Mouse (Mus musculus) liver, embryonic 15.5 days (tissue): Measurements from ENCODE around the gene Dgkh. TPM values are rescaled to one million over a fixed set of nuclear protein-coding genes. Genes with fewer than 3 reads are reported as not detected.
A peak's percentile ranks its signal among the peaks of the same experiment; 100 is the strongest.

Experiments
- ATAC-seq: fragments of 200-750 bp; cut with Nextera tagmentation; 2 replicates; pipeline ENCODE4 v1.8.0; 2017; ENCODE audit warnings: moderate number of reproducible peaks, mild to moderate bottlenecking, moderate library complexity; ENCODE audit not compliant: insufficient read depth
- H3K27ac ChIP-seq: fragments of 300-500 bp; sonication (generic); replicated peaks from 2 replicates; pipeline ENCODE4 v1.5.1; 2015; ENCODE audit warnings: mild to moderate bottlenecking, inconsistent platforms
- H3K27me3 ChIP-seq: fragments of 300-500 bp; sonication (generic); 2 replicates; pipeline ENCODE4 v1.6.1; 2015; ENCODE audit warnings: mild to moderate bottlenecking, inconsistent platforms
- H3K36me3 ChIP-seq: fragments of 300-500 bp; sonication (generic); replicated peaks from 2 replicates; pipeline ENCODE4 v1.6.1; 2015; ENCODE audit warnings: moderate library complexity, mild to moderate bottlenecking, inconsistent platforms
- H3K4me1 ChIP-seq: fragments of 300-500 bp; sonication (generic); replicated peaks from 2 replicates; pipeline ENCODE4 v1.6.1; 2015; ENCODE audit warnings: inconsistent platforms
- H3K4me2 ChIP-seq: fragments of 300-500 bp; sonication (generic); 2 replicates; pipeline ENCODE4 v1.6.1; 2015; ENCODE audit warnings: moderate library complexity, mild to moderate bottlenecking, inconsistent platforms
- H3K4me3 ChIP-seq: fragments of 300-500 bp; sonication (generic); replicated peaks from 2 replicates; pipeline ENCODE4 v1.5.1; 2015; ENCODE audit warnings: mild to moderate bottlenecking, inconsistent platforms
- H3K9ac ChIP-seq: fragments of 300-500 bp; sonication (generic); 2 replicates; pipeline ENCODE4 v1.6.1; 2015; ENCODE audit warnings: moderate library complexity, mild to moderate bottlenecking, inconsistent platforms
- H3K9me3 ChIP-seq: fragments of 300-500 bp; sonication (generic); replicated peaks from 2 replicates; pipeline ENCODE4 v1.6.1; 2016; ENCODE audit warnings: inconsistent platforms
- WGBS: fragments of 180-500 bp; shearing (Covaris S2); methylation state at CpG from one replicate; pipeline ENCODE4 v1.1.7; 2015; ENCODE audit warnings: mixed read lengths; ENCODE audit not compliant: insufficient replicate concordance; 5-methylcytosine and 5-hydroxymethylcytosine counted together
- polyA plus RNA-seq: library from polyadenylated mRNA; unstranded; fragments of >200 nt; fragmentation: Nextera tagmentation; extraction: Ambion mirVana; gene quantifications from 2 replicates; pipeline ENCODE4 v1.2.1, GENCODE M21; 2015

Dgkh gene
- polyA plus RNA-seq, 1 experiment from 2014 or later: 0.25 TPM

DNA sequence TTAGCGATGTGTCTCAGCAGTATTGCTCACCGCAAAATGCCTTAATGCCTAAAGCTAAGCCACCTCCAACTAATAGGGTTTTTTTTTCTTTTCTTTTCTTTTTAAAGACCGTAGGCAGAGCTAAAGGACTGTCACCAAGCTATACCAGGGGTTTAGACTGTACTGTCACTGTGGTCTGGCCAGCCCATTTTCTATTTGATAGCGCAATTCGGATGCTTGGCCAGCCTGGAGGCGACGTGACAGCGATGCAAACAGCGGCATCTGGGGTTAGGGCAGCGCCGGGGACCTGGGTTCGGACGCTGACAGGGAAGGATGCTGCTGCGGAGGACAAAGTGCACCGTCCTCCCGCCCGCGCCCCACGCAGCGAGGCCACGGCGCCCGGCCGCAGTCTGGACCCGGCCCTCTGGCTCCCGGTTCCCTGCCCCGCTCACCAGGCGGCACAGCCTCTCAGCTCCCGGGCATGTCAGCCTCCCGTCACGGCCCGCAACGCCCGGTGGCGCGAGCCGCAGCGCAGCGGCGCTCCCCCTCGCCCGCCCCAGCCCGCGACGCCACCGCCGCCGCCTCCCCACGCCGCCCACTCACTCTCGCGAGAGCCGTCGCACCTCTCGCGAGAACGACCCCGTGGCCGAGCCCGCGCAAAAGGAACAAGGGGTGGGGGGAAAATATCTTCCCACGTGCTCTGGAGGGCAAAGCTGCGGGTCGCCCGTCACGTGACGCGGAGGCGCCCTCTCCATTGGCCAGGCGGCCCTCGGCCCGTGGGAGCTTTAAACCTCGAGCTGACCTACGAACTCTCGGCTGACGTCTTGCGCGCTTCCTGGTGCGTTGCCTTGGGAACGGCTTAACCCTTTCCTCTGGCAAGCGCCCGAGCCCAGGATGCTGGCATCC lies 196.1 kb downstream of the Dgkh start, which contains the start of gene Akap11:
Gene Akap11, minus strand, starts transcription at position 528 of the 885 bp plus-strand sequence.
- H3K36me3 ChIP-seq: no peaks in the 10 kb centered on the region
- ATAC-seq: peak; percentile 86
- peak within 1 kb of the TSS; percentile 83 for H3K4me2 ChIP-seq
- H3K27me3 ChIP-seq: no peaks in the 10 kb centered on the region
- peak within 1 kb of the TSS; percentile 89 for H3K27ac ChIP-seq
- H3K4me3 ChIP-seq: peak within 1 kb of the TSS; percentile 88
- H3K4me1 ChIP-seq: peaks cover 43% of the 10 kb centered on the region
- H3K9me3 ChIP-seq: no peaks in the 10 kb centered on the region
- peak within 1 kb of the TSS; percentile 84 for H3K9ac ChIP-seq
- under 1% methylated on average over 82 of the region's 82 CpGs for WGBS

DNA sequence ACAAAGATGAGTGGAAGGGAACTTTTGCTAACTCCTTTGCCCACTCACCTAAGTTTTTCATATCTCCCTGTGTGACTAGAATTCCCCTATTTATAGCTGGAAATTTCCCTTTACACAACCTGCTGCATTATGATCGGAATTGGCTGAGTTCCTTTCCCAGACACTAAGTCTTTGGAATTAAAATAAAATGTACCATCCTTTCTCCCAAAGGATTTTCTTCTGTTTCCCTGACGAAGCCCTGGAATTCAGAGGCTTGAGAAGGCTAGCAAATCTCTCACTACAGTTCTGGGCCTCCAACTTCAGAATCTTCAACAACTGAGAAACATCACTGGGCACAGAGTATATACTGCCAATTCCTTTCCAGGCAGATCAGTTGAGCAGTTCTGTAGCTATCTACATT lies 197.2 kb downstream of the Dgkh start:
- H3K4me1 ChIP-seq: peaks cover 44% of the 10 kb centered on the region
- H3K27ac ChIP-seq: no peak overlapping the region
- peak overlapping the region; percentile 88 for H3K4me3 ChIP-seq
- no peaks in the 10 kb centered on the region for H3K27me3 ChIP-seq
- peak overlapping the region; percentile 83 for H3K4me2 ChIP-seq
- H3K36me3 ChIP-seq: no peaks in the 10 kb centered on the region
- no peak for ATAC-seq
- 49% methylated on average over 2 of the region's 2 CpGs for WGBS
- no peaks in the 10 kb centered on the region for H3K9me3 ChIP-seq
- peak overlapping the region; percentile 84 for H3K9ac ChIP-seq

DNA sequence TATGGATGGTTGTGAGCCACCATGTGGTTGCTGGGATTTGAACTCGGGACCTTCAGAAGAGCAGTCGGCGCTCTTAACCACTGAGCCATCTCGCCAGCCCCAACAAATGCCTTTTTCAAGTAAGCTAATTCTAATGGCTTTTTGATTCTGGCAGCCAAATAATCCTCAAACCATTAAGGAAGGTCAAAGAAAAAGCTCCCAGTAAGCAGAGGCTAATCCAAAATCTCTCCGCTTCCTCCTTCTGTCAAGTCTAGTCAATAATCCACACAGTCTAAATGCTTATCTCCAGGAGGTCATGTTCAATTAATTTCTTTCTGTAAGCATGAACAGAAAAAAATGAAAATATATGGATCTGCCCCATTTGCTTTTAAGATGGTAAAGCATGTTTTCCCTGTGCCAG lies 197.9 kb downstream of the Dgkh start:
- H3K4me3 ChIP-seq: no peak overlapping the region
- no peaks in the 10 kb centered on the region for H3K36me3 ChIP-seq
- no peak overlapping the region for H3K4me2 ChIP-seq
- H3K27me3 ChIP-seq: no peaks in the 10 kb centered on the region
- no peaks in the 10 kb centered on the region for H3K9me3 ChIP-seq
- ATAC-seq: no peak
- no peak overlapping the region for H3K9ac ChIP-seq
- no peak overlapping the region for H3K27ac ChIP-seq
- H3K4me1 ChIP-seq: peaks cover 52% of the 10 kb centered on the region
- 87% methylated on average over 5 of the region's 5 CpGs for WGBS

DNA sequence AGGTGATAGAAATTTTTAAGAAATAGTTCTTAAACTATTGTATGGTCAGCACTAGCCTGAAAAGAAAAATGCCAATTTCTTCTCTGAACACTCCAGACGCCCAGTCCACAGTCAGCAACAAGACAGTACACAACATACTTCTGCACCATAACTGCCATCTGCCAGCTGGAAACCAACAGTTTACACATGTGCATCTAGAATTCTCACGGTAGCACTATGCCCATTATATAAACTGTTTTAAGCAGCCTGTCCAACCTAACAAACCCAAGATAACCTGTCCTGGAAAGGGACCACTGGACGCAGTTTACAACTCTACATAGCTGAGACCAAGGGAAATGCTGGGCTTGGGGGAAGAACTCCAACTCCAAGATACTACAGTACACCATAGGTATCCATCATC lies 198.9 kb downstream of the Dgkh start:
- Histone ChIP-seq H3K9me3 (no peaks in the 10 kb centered on the region), H3K27ac (no peak overlapping the region), H3K4me3 (no peak overlapping the region), H3K9ac (no peak overlapping the region), H3K27me3 (no peaks in the 10 kb centered on the region), H3K4me1 (peaks cover 58% of the 10 kb centered on the region), H3K4me2 (no peak overlapping the region), H3K36me3 (no peaks in the 10 kb centered on the region)
- WGBS: 70% methylated on average over 3 of the region's 3 CpGs
- no peak for ATAC-seq

- H3K27ac ChIP-seq: peak overlapping the region; percentile 41; the same call in 1 of the 2 replicates
- ATAC-seq: no peak
- H3K9ac ChIP-seq: no peak overlapping the region
- WGBS: 66% methylated on average over 6 of the region's 6 CpGs
- H3K4me2 ChIP-seq: no peak overlapping the region
- H3K27me3 ChIP-seq: no peaks in the 10 kb centered on the region
- H3K9me3 ChIP-seq: no peaks in the 10 kb centered on the region
- no peaks in the 10 kb centered on the region for H3K36me3 ChIP-seq
- H3K4me1 ChIP-seq: peaks cover 58% of the 10 kb centered on the region
- H3K4me3 ChIP-seq: no peak overlapping the region
Measured at GRCm38 (mm10) chr14:78532345-78532744, 200.2 kb downstream of the Dgkh start.

DNA sequence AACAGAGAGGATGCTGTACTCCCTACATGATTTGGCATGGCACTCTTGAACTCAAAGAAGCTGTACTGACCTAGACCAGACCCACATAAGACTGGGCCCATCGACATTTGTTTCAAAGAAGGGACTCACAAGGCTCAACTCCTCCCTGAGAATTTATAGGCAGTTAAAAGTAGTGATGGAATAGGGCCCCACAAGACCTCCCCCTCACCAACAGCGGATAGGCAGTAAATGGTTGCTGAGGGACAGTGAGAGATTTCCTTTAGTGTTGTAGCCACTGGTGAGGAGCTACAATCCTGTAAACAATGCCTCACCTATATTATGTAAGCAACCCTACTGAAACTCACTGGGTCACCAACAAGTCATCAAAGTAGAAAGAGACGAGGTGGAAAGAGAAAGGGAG lies 202.3 kb downstream of the Dgkh start:
- H3K4me3 ChIP-seq: no peak overlapping the region
- 72% methylated on average over 3 of the region's 3 CpGs for WGBS
- H3K4me2 ChIP-seq: no peak overlapping the region
- peaks cover 61% of the 10 kb centered on the region for H3K4me1 ChIP-seq
- H3K9me3 ChIP-seq: no peaks in the 10 kb centered on the region
- no peaks in the 10 kb centered on the region for H3K36me3 ChIP-seq
- H3K27ac ChIP-seq: no peak overlapping the region
- no peak for ATAC-seq
- H3K9ac ChIP-seq: no peak overlapping the region
- no peaks in the 10 kb centered on the region for H3K27me3 ChIP-seq

DNA sequence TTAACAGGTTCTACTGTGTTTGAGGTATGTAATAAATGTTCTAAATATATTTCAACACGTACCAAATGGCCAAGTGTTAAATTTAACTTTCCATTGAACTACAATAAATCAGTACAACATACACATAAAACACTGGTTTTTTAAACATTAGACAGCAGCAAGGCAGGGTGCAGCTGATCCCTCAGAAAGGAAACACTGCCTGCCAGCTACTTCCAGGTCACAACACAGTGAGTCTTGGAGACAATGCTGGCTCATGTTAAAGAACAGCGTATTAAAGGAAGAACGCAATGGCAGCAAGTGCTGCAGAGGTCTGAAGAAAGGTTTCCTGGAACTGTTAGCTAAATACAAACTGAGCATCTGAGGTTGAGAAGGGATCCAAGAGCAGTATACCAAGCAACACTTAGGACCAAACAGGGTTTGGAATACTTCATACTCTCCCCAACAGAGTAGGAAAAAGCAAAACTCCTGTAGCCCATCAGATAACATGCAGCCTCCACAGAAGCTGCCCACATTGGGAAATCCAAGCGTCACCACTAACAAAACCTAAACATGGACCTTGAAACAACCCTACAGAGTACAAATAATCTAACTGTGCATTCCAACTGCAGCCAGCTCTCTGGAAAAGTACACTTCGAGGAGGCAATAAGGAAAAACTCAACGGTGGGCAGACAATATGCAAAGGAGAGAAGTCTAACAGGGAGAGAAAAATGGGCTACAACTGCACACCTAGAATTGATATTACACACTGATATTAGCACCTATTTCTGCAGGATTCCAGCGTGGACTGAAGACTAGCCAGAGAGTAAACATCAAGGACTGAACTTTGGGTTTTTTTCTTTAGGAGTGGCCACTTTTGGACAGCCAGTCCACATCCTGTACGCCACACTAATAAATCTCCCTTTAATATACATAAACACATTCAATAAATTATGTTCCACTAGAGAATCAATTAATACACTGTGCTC lies 203.8 kb downstream of the Dgkh start:
- peaks cover 53% of the 10 kb centered on the region for H3K4me1 ChIP-seq
- no peaks in the 10 kb centered on the region for H3K27me3 ChIP-seq
- no peak overlapping the region for H3K4me3 ChIP-seq
- H3K9me3 ChIP-seq: no peaks in the 10 kb centered on the region
- peak; percentile 39; the same call in 1 of the 2 replicates for ATAC-seq
- H3K4me2 ChIP-seq: peak overlapping the region; percentile 25; the same call in 1 of the 2 replicates
- H3K36me3 ChIP-seq: no peaks in the 10 kb centered on the region
- 59% methylated on average over 8 of the region's 8 CpGs for WGBS
- peak overlapping the region; percentile 55; the same call in 1 of the 2 replicates for H3K27ac ChIP-seq
- H3K9ac ChIP-seq: no peak overlapping the region

GRCm38 (mm10) chr14:78526907-78527306 lies 205.7 kb downstream of the Dgkh start:
- WGBS: 70% methylated on average over 6 of the region's 6 CpGs
- Histone ChIP-seq H3K36me3 (no peaks in the 10 kb centered on the region), H3K4me1 (peaks cover 38% of the 10 kb centered on the region), H3K27ac (no peak overlapping the region), H3K27me3 (no peaks in the 10 kb centered on the region), H3K4me3 (no peak overlapping the region), H3K4me2 (no peak overlapping the region), H3K9me3 (no peaks in the 10 kb centered on the region), H3K9ac (no peak overlapping the region)
- ATAC-seq: no peak

DNA sequence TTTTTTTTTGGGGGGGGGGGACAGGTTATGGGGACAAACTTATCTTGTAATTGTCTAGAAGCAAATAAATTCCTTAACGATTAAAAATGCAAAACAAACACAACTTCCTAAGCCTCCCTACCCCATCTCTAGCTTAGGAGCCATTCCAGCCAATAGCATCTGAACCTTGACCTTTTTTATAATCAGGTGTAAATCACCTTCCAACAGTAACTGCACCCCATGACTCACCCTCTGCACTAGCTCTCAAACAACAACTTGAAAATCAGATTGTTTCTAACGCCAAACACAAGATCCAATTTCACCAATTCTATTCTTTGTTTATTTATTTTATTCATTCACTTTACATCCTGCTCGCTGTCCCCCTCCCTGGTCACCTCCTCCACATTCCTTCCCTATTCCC lies 206.1 kb downstream of the Dgkh start:
- Histone ChIP-seq H3K9me3 (no peaks in the 10 kb centered on the region), H3K36me3 (0 out of 2 replicates have a peak, but pooled peaks cover 2% of the 10 kb centered on the region), H3K9ac (no peak overlapping the region), H3K4me2 (no peak overlapping the region), H3K27me3 (no peaks in the 10 kb centered on the region), H3K4me1 (peaks cover 35% of the 10 kb centered on the region), H3K27ac (no peak overlapping the region), H3K4me3 (no peak overlapping the region)
- WGBS: 50% methylated on average over 3 of the region's 3 CpGs
- no peak for ATAC-seq

DNA sequence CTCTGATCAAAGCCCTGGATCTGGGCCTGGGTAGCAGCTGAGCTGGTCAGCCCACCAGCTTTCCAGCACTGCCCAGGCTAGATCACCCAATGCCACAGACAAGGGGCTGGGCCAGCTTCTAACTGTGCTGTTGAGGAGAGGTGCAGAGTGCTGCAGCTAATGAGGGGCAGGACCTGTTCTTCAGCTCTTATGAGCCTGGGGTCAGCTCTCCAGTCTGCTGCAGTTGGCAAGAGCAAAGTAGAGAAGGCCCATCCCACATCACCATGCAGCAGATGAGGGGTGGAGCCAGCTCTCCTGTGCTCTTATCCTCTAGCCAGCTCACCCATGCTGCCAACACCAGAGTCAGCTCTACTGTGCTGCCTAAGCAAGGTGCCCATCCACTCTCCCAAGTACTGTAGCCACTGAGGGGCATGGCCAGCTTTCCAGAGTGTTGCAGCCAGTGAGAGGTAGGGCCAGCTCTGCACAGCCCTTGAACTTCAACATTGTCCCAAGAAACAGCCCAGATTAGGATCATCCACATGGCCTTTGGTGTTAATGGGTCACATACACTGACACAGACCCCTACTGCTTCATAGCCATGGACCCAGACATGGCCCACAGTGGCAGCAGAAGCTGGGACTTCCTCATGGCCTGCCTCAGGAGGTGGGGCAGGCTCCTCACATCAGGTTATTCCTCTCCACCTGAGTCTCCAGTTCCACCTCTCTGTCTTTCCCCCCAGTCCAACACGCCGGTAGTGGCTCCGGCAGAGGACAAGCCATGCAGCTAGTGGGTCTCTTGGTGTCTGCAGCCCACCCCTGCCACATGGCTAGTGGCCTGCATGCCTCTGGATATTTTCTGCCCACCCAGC lies 206.7 kb downstream of the Dgkh start:
- H3K27ac ChIP-seq: no peak overlapping the region
- no peak overlapping the region for H3K9ac ChIP-seq

More for the DNA sequence above, 206.7 kb downstream of the Dgkh start:
- Histone ChIP-seq H3K27me3 (no peaks in the 10 kb centered on the region), H3K4me3 (no peak overlapping the region), H3K4me2 (no peak overlapping the region), H3K9me3 (no peaks in the 10 kb centered on the region), H3K36me3 (0 out of 2 replicates have a peak, but pooled peaks cover 2% of the 10 kb centered on the region), H3K4me1 (peaks cover 34% of the 10 kb centered on the region)
- WGBS: 97% methylated on average over 3 of the region's 3 CpGs
- ATAC-seq: peak; percentile 53; the same call in 1 of the 2 replicates
